Mouse (Mus musculus) layer of hippocampus, postnatal 14 days (tissue): ENCODE measurements at regions not wholly inside any gene's neighbourhood (a gene's known extent, or its start where the extent isn't known, plus 50 kb on each side); places are given as distances from the start of the nearest gene placed in this dataset.
"Not testable (repeated sequence)": the region's sequence is repeated elsewhere in the genome, so short reads cannot be mapped to it uniquely, and the experiment has no call there.

Experiments used
- DNase-seq, 2 experiments: peaks; one replicate each; pipeline ENCODE4 v3.0.0; 2021 to 2022; ENCODE audit warnings: low spot score in 2 of 2, mixed read lengths in 1 of 2

DNA sequence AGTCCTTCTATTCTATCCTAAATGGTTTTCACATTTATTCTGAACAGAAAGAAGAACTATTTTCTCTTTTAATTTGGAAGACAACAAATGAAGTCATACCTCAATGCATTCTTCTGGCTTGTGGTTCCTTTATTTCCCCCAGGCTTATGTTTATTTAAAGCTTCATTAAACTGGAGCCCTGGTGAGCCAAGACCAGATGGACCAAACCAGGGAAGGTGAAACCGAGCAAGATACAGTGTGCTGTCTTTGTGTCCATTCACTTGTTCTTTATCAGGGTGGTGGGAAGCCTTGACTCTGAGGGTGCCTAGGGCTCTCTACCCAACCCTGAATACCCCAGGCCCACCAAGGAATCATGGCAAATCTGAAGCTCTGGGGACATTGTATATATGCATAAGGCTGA is 606.3 kb downstream of the Pdcd6ip start:
- DNase-seq: no peak

DNA sequence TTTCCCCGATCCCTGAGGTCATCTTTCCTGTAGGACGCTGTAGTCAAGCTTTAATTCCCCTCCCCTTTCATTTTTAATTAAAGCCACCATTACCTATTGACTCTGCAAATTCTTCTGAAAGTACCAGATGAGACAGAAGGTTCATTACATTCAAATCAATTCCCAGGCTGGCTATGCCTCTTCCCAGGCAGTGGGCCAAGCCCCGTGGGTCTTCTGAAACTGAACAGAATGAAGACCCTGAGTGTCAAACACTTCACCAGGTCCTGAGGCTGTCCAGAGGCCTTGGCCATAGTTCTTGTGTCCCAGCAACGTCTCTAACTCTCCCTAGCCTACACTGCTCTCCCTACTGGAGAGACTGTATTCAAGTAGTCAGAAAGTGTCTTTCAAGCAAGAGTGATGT is 607.4 kb downstream of the Pdcd6ip start:
- no peak for DNase-seq

DNA sequence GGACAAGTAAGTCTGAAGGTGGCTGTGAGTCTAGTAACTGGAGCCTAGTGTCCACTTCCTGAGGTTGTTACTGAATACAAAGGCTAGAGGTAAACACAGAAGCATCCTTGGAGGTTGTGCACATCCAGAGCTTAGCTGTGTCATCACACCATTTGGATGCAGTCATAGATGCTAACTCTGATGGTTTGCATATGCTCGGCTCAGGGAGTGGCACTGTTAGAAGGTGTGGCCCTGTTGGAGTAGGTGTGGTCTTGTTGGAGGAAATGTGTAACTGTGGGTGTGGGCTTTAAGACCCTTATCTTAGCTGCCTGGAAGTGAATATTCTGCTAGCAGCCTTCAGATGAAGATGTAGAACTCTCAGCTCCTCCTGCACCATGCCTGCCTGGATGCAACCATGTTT is 612.6 kb downstream of the Pdcd6ip start:
- DNase-seq: not testable (repeated sequence)

DNA sequence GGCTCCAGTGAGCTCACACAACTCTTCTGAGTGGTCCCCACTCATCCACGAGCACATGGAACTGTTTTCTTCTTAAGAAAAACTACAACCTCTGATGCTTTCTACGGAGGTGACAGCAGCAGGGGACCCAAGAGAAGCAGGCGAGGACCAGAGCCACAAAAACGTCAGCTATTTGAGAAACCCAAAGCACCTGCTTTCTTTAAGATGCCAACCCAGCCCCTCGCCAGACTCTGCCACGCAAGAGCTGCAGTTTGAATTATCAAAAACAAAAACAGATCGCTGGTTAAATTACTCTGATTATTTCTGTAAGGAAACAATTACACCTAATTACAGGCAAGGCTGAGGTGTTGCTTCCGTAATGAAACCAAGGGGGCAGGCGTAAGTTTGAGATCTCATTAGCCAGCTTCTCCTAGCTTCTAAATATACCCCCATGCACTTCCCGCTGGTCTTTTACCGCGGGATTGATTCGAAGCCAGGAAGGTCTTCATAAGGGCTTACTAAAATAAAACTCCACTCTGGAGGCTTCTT is 614.1 kb downstream of the Pdcd6ip start:
- DNase-seq: no peak

DNA sequence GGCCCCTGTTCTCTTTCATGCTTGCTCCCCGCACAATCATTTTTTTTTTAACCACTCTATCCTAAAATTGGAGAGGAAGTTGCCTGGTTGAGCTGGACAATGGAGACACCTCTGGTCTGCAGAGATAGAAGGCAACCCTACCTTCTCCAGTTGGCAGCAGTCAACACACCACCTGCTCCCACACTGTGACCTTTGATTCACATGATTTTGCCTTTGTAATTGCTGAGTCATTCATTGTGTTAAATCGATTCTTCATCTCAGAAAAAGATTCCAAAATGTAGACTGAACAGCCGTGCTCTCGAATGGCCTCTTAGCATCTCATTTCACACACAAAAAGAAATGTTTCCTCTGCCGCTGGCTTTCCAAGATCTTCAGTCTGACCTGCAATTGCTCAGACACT is 616.2 kb downstream of the Pdcd6ip start:
- DNase-seq: no peak

DNA sequence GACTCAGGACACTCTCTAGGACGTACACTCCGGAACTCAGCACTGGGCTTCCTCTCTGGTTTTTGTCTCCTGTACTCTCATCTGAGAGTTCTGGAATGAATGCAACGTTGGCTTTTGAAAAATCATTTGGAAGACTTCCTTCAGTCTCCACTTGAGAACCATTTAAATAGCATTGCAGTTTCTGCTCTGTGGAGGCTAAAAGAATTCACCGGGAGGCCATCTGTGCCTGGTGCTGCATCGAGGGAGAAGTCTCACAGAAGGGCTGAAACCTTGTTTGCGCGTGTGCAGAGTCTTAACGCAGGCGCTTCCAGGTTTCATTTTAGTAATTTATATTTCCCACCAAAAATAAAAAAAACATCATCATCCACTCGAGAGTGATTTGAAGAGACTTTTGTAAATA is 620.3 kb downstream of the Pdcd6ip start:
- no peak for DNase-seq

DNA sequence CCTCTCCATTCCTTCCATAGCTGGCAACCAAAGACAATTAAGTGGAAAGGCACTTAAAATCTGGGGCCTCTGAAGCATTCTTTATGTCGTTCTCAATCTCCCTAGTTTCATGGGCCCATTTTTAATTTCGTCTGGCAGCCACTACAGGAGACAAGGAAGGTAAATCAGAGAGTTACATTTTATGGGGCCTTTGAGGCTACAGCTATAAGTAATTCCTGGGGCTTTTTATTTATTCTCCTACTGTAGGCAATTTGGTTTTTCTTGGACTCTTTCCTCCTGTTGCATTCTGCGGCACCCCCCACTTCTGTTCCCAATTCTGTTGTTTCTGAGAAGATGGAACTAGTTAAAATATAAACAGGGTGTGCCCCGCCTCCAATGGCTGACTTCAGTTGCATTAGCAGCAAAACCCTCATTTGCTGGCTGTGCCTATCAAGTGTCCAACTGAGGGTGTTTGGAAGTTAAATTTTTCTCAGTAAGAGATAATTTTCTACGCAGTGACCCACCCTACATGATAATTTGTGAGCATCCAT is 622.7 kb downstream of the Pdcd6ip start:
- no peak for DNase-seq

DNA sequence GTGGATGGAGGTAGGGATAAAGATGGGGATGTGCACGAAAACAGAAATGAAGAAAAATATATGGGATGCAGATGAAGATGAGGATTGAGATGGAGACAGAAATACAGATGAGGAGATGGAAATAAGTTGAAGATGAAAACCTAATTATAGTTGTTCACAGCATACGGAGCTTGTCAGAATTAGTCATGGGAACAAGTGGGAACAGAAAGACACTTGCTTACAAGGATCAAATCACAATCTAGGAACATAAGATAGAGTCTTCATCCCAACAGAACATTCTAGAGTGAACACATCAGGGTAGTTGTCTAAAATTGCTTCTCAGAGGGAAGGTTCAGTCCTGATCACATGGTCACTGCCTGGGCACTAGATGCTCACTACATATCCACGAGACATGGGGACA is 633.2 kb downstream of the Pdcd6ip start:
- DNase-seq: no peak

DNA sequence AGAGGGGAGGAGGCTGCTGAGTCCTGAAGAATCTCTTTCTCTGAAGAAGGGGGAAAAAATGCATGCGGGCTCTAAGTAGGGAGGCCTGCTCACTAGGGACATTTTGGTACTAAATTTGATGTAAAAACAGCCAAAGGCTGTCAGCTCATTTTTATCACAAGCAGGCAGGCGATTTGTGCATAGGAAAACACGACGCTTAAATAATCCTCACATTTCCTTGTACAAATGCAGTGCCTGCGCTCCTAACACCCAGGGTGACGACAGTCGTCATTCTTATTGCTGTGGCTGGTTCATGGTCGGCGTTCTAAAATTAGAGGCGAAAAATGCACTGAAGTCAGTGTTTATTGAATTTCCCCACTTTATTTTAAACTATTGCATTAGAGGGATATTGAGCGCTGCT is 650.6 kb downstream of the Pdcd6ip start:
- no peak for DNase-seq

DNA sequence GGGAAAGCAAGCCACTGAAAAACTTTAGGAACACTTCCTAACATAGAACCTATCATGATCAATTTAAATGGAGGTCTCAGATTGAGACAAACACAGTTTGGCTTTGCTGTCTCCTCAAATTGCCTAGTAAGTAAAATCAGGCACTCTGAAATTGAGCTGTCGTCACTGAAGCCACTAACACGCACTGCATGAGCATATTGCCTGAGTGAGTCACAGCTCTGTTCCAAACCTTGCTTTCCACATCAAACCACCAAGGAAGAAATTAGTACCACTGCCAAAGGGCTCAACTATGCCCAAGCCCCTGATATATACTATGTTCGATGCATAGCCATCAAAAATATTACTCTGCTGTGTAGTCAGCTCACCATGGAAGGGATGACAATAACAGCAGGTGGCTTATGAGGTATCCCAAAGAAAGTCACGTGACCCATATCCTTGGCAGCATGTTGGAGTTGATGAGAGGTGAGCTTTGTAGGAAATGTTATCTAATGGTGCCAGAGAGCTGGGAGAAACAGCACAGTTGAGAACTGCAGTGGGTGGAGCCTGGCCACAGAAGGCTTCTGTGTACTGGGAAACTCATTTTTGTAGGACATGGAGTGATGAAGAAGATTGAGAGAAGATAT is 663.4 kb downstream of the Pdcd6ip start:
- peak; percentile 10 to 19 for DNase-seq

DNA sequence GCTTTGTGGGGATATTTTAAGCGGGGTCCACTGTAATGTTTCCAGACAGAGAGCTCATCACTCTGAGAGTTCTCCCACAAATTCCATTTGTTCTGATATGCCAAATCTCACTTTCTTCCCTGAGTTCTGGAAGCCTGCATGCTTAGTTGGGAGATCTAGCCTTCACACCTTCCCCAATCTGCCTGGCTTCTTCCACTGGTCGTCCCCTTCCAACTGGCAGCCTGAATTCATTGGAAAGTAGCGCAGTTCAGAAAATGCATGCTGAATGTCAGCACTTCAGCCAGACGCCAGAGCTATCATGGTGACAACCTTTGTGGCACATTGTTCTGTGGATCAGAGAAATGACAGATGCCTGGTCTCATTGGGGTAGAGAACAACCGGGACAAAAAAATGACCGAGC is 667.2 kb downstream of the Pdcd6ip start:
- DNase-seq: no peak

DNA sequence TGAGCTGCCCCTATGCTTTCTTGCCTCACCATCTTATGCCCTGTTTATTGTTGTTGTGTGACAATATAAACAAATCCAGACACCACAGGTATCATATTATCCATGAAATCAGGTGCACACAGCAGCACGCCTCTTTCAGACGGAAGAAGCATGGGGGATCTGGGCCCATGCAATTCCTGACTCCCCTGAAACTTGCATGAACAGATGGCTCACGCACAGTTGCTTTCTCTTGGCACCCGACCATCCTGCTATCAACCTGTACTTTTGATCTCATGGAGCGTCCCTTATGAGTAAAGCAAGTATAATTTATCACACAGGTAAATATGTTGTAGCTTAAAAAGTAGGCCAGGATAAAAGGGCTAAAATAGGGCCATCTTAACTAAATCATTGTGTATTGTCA is 674.1 kb downstream of the Pdcd6ip start:
- DNase-seq: no peak

DNA sequence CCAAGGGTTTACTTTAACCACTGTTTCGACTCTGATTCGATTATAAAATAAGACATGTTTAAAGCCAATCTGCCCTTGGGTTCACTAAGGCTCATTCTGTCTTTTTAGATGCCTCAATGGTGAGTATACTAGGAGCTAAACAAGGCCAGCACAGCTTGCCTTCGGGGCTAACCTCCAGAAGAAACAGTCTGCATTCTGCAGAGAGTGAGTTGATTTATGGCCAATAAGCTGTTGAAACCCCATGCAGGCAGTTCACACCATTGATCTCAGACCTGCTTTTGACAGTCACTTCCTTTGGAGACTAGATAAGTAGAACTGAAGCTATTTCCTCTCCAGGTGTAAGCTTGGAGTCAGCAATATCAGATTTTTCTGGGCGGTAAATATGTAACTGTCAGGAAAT is 679.0 kb downstream of the Pdcd6ip start:
- no peak for DNase-seq

DNA sequence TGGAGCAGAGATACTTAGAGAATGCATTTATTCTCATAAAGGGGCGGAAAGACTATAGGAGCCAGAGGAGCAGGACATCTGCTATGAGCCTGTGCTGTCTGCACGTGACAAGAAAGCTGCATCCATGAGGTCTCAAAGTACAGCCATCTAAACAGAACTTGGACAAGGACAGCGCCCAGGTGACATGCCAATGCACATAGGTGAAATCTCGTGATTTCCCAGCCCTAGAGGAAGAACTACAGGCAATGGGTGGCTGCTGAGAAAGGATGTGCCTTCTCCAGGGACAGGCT is 681.2 kb downstream of the Pdcd6ip start:
- no peak for DNase-seq

DNA sequence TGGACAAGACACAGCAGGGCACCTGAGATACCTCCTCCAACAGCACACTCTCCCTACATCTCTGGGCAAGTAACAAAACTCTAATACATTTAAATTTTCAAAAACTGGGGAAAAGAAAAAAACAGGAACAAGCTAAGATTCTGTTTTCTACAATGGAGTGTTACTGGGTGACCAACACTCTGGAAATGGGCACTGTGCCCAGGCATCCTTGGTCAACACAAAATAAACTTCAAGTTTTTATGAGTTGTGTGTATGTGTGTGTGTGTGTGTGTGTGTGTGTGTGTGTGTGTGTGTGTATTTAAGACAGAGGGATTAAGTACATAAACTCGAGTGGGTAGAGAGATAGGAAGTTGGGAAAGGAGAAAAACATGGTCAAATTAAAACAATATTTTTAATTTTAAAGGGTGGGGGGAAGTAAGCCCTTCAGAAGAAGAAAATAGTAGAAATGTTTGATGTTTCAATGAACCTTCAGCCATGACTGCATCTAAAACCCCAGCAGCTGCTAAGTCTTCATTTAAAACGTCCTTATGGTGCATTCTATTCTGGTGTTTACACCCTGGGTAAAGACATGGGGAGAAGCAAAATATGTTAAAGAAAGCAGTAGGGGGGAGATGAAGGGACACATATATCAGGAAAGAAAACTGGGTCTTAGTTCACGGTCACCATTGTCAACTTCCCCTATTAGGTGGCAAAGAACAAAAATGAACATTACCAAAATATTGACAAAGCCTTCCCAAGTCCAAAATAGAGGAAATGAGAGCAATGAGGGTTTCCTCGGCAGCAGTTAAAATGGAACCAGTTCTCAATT is 681.8 kb downstream of the Pdcd6ip start:
- DNase-seq: no peak

DNA sequence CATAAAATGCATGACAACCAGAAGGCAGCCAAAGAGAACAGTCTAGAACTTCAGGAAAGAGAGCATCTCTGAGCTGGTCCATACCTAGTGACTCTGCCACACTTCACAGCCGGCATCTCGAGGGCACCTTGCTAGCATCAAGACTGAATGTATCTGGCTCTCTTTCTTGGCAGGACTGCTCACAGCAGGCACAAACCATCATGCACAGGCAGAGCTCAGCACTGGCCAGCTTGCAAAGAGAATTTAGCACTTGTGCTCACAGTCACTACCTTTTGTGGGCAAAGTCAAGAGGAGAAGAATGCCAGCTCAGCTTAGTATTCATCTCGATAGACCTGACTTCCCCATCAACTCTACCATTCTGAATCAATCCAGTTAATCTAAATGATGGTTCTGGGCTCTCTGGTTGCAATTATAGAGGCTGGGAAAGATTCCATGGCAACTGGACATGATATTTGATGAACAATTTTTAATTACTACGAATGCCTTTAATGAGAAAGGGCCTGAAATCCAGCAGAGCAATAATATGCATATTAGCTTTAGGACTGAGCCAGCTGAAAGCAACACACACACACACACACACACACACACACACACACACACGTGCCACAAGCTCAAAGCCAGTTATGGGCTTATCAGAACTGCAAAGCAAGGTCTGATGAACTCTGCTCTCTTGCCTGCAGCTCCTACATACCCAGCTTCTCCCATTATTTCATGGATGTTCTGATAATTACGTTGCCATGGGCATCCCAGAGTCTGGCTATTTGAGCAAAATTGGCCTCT is 686.0 kb downstream of the Pdcd6ip start:
- DNase-seq: peak in 1 of 2 experiments; percentile 18

DNA sequence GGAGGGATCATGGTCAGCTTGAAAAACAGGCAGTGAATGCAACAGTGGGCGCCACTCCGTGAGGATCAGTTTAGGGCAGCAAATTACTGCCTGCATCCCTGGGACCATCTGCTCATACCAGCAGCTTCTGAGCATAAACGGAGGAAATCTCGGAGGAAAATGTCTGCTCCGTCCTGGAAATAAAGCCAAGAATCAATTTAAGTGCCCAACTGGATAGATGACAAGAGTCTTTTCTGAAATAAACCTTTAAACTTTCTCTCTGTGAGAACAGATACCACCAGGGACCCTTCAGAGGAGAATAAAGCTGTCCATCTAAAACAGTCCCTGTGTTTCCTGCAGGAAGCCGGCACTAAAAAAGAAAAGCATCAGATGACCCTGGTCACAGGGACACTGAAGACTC is 688.5 kb downstream of the Pdcd6ip start:
- no peak for DNase-seq

DNA sequence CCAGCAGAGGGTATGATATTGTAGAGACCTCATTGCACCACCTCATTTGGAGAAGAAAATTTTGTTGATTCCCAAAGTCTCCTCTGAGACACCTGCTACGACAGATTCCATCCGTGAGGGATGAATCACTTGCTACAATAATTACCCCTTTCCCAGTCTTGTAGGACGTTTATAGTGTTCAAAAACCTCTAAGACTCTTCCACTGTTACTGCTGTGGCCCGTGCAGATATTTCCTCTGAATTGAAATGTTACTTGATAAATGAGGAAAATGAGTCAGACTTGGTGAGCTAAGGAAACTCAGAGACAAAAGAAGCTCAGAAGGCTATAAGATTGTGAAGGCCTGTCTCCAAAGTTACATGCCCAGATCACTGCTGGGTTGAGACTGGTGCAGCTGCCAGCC is 700.0 kb downstream of the Pdcd6ip start:
- DNase-seq: no peak

DNA sequence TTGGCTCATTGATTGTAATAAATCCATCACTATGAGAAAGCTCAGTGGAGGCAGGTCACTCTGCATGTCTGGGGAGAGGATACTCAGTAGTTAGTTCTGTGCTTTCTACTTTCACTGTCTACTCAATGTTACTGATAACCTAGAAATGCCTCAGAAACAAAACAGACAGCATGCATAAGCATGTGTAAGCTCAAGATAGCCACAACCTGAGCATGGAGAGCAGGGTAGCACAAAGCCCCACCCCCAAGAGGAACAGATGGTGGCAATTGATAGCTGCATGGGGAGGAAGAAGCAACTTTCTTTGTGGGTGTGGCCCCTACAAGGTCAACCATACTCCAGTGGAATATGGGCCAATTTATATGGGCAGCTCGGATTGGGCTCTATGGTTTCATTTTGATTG is 711.9 kb downstream of the Pdcd6ip start:
- DNase-seq: no peak

DNA sequence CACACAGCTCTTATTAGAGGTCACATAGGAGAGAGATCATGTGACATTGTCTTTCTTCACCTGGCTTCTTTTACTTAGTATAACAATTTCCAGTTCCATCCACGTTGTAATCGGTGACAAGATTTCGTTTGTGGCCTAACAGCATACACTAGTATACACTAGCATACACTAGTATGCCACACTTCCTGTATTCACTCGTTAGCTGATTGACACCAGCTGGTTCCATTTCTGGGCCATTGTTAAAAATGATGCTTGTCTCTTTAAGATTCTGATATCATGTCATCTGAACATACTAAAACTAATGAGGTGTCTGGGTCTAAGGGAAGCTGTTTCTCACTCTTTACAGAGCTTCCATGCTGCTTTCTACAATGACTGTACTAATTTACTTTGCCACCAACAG is 713.3 kb downstream of the Pdcd6ip start:
- DNase-seq: no peak

DNA sequence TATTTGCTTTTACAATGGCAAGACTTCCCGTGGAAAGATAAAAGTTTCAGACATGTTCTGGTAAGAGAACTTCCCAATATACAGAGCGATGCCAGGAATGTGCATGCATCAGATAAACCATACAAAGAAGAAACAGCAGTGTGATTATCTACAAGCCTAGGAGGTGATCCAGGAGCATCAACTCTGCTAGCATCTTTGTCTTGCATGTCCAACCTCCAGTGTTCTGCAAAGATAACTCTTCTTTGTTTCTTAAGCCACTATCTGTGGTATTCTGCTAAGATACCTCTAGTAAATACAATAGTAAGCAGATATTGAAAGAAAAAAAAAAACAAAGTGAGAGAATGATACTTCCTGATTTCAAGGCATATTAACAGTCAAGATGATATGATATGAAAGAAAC is 714.4 kb downstream of the Pdcd6ip start:
- DNase-seq: no peak

DNA sequence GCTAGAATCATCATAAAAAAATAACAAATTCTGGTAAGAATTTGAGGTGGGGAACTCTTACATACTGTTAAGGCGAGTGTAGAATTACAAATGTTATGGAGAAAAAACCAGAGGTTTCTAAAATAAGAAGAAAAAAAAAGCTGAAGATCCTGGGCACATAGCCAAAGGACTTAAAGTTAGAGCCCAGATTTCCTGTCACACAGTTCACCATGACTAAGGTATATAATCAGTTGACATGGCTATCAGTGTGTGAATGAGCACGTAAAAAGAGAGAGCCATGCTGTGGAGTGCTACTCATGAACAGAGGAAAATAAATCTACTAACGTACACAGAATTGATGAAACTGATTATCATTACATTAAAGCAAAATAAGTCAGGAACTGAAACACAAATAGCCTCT is 715.1 kb downstream of the Pdcd6ip start:
- no peak for DNase-seq
